Mouse (Mus musculus): Measurements from ENCODE around the gene Cstad. TPM values are rescaled to one million over a fixed set of nuclear protein-coding genes. Genes with fewer than 3 reads are reported as not detected.

Gene Cstad
- polyA plus RNA-seq, 1 experiment: 0.85 TPM

- peak overlapping the region; percentile 81 for H3K27ac ChIP-seq (ENCODE audit: insufficient read depth, low read length)
- H3K4me3 ChIP-seq (ENCODE audit: extremely low read depth, insufficient read depth, insufficient read length): no peak overlapping the region
- no peak for DNase-seq (ENCODE audit: low read depth in 1 of 2, low spot score in 2 of 2)
- TF ChIP-seq POLR2A (IDR thresholded peaks at IDR 0.05; ENCODE audit: low read depth, low read length) (no peak), CTCF (IDR thresholded peaks at IDR 0.05; ENCODE audit: extremely low read depth, insufficient read depth, insufficient read length, insufficient replicate concordance) (no peak)
- no peaks in the 10 kb centered on the region for H3K36me3 ChIP-seq (ENCODE audit: control insufficient read depth, insufficient read depth, low read length)
- WGBS: 81% methylated on average over 6 of the region's 6 CpGs
- no peaks in the 10 kb centered on the region; the same call in 1 of the 2 replicates for H3K4me1 ChIP-seq (ENCODE audit: control insufficient read depth, insufficient read depth, insufficient read length)
- no peaks in the 10 kb centered on the region for H3K27me3 ChIP-seq (ENCODE audit: control insufficient read depth, insufficient read depth, low read length)
Observed at GRCm38 (mm10) chr2:30625296-30625826, 30.5 kb downstream of the Cstad start.

GRCm38 (mm10) chr2:30626058-30626675 lies 31.3 kb downstream of the Cstad start:
- Histone ChIP-seq H3K4me3 (ENCODE audit: extremely low read depth, insufficient read depth, insufficient read length) (peak overlapping the region; percentile 26), H3K4me1 (ENCODE audit: control insufficient read depth, insufficient read depth, insufficient read length) (no peaks in the 10 kb centered on the region; the same call in 1 of the 2 replicates), H3K27me3 (ENCODE audit: control insufficient read depth, insufficient read depth, low read length) (no peaks in the 10 kb centered on the region), H3K27ac (ENCODE audit: insufficient read depth, low read length) (peak overlapping the region; percentile 81), H3K36me3 (ENCODE audit: control insufficient read depth, insufficient read depth, low read length) (no peaks in the 10 kb centered on the region)
- DNase-seq (ENCODE audit: low read depth in 1 of 2, low spot score in 2 of 2): peak in 1 of 2 experiments; percentile 58
- TF ChIP-seq POLR2A (IDR thresholded peaks at IDR 0.05; ENCODE audit: low read depth, low read length) (peak; percentile 35), CTCF (IDR thresholded peaks at IDR 0.05; ENCODE audit: extremely low read depth, insufficient read depth, insufficient read length, insufficient replicate concordance) (no peak)
- 49% methylated on average over 17 of the region's 17 CpGs for WGBS

- Histone ChIP-seq H3K36me3 (ENCODE audit: control insufficient read depth, insufficient read depth, low read length) (no peaks in the 10 kb centered on the region), H3K27ac (ENCODE audit: insufficient read depth, low read length) (no peak overlapping the region), H3K4me1 (ENCODE audit: control insufficient read depth, insufficient read depth, insufficient read length) (no peaks in the 10 kb centered on the region; the same call in 1 of the 2 replicates), H3K27me3 (ENCODE audit: control insufficient read depth, insufficient read depth, low read length) (no peaks in the 10 kb centered on the region), H3K4me3 (ENCODE audit: extremely low read depth, insufficient read depth, insufficient read length) (no peak overlapping the region)
- DNase-seq (ENCODE audit: low read depth in 1 of 2, low spot score in 2 of 2): no peak
- TF ChIP-seq CTCF (IDR thresholded peaks at IDR 0.05; ENCODE audit: extremely low read depth, insufficient read depth, insufficient read length, insufficient replicate concordance) (no peak), POLR2A (IDR thresholded peaks at IDR 0.05; ENCODE audit: low read depth, low read length) (no peak)
- WGBS: 96% methylated on average over 3 of the region's 3 CpGs
Observed at GRCm38 (mm10) chr2:30627338-30627737, 32.5 kb downstream of the Cstad start.

- 96% methylated on average over 17 of the region's 17 CpGs for WGBS
- DNase-seq (ENCODE audit: low read depth in 1 of 2, low spot score in 2 of 2): no peak
- Histone ChIP-seq H3K36me3 (ENCODE audit: control insufficient read depth, insufficient read depth, low read length) (no peaks in the 10 kb centered on the region), H3K27ac (ENCODE audit: insufficient read depth, low read length) (no peak overlapping the region), H3K27me3 (ENCODE audit: control insufficient read depth, insufficient read depth, low read length) (no peaks in the 10 kb centered on the region), H3K4me1 (ENCODE audit: control insufficient read depth, insufficient read depth, insufficient read length) (no peaks in the 10 kb centered on the region; the same call in 1 of the 2 replicates), H3K4me3 (ENCODE audit: extremely low read depth, insufficient read depth, insufficient read length) (no peak overlapping the region)
- TF ChIP-seq POLR2A (IDR thresholded peaks at IDR 0.05; ENCODE audit: low read depth, low read length) (no peak), CTCF (IDR thresholded peaks at IDR 0.05; ENCODE audit: extremely low read depth, insufficient read depth, insufficient read length, insufficient replicate concordance) (no peak)
Observed at GRCm38 (mm10) chr2:30628374-30628773, 33.5 kb downstream of the Cstad start.

- DNase-seq (ENCODE audit: low read depth in 1 of 2, low spot score in 2 of 2): no peak
- no peak overlapping the region for H3K4me3 ChIP-seq (ENCODE audit: extremely low read depth, insufficient read depth, insufficient read length)
- no peaks in the 10 kb centered on the region for H3K27me3 ChIP-seq (ENCODE audit: control insufficient read depth, insufficient read depth, low read length)
- H3K27ac ChIP-seq (ENCODE audit: insufficient read depth, low read length): no peak overlapping the region
- no peaks in the 10 kb centered on the region for H3K36me3 ChIP-seq (ENCODE audit: control insufficient read depth, insufficient read depth, low read length)
- TF ChIP-seq CTCF (IDR thresholded peaks at IDR 0.05; ENCODE audit: extremely low read depth, insufficient read depth, insufficient read length, insufficient replicate concordance): no peak
- WGBS: 71% methylated on average over 14 of the region's 14 CpGs
- H3K4me1 ChIP-seq (ENCODE audit: control insufficient read depth, insufficient read depth, insufficient read length): no peaks in the 10 kb centered on the region; the same call in 1 of the 2 replicates
Observed at GRCm38 (mm10) chr2:30629038-30629761, 34.4 kb downstream of the Cstad start.

- Histone ChIP-seq H3K4me1 (ENCODE audit: control insufficient read depth, insufficient read depth, insufficient read length) (no peaks in the 10 kb centered on the region; the same call in 1 of the 2 replicates), H3K27ac (ENCODE audit: insufficient read depth, low read length) (no peak overlapping the region), H3K36me3 (ENCODE audit: control insufficient read depth, insufficient read depth, low read length) (no peaks in the 10 kb centered on the region), H3K27me3 (ENCODE audit: control insufficient read depth, insufficient read depth, low read length) (no peaks in the 10 kb centered on the region), H3K4me3 (ENCODE audit: extremely low read depth, insufficient read depth, insufficient read length) (no peak overlapping the region)
- 84% methylated on average over 4 of the region's 4 CpGs for WGBS
- DNase-seq (ENCODE audit: low read depth in 1 of 2, low spot score in 2 of 2): no peak
- TF ChIP-seq POLR2A (IDR thresholded peaks at IDR 0.05; ENCODE audit: low read depth, low read length): no peak
- TF ChIP-seq CTCF (IDR thresholded peaks at IDR 0.05; ENCODE audit: extremely low read depth, insufficient read depth, insufficient read length, insufficient replicate concordance): no peak
Observed at GRCm38 (mm10) chr2:30629860-30630259, 35.0 kb downstream of the Cstad start.
